Mouse (Mus musculus): Measurements from ENCODE around the gene Asz1.

Gene Asz1

DNA sequence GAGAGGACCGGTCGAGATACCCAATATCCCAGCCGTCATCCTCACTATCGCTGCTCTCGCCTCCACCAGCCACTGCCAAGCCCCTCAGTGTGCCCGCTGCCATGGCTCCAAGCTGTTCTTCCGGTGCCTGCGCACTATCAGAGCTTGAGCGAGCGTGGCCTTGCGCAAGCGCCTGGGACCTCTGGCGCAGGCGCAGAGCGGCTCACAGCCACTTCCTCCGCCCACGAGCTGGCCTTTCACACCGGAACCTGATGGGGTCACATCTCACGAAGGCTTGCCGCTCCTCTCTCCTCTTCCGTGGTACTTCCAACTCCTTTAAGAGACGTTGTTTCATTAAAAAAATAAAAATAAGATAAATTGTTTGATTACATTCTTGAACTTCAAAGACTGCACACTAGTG lies at the start of gene Asz1:
Gene Asz1 (minus strand): TSS at position 128 of the 400 bp plus-strand sequence.
- no peak for DNase-seq (ENCODE audit: low spot score in 2 of 2)

DNA sequence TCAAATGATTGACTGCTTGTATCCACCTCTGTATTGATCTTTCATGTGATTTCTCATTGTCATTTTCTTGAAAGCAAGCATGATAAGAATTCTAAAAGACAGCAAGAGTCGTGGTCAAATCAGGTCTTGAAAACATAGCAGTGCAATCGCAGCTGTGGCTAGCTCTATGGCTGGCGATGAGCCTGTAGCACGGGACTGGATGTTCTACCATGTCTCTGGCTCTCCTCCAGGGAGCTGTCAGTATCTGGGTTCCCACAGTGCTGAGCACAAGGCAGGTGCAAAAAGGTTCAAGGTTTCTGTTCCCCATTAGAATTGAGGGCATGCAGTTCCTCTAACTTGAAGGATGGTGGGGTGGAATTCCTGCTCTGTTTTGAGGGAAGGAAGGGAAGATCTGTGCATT lies 44.2 kb upstream of the Asz1 start:
- no peak for DNase-seq (ENCODE audit: low spot score in 2 of 2)

DNA sequence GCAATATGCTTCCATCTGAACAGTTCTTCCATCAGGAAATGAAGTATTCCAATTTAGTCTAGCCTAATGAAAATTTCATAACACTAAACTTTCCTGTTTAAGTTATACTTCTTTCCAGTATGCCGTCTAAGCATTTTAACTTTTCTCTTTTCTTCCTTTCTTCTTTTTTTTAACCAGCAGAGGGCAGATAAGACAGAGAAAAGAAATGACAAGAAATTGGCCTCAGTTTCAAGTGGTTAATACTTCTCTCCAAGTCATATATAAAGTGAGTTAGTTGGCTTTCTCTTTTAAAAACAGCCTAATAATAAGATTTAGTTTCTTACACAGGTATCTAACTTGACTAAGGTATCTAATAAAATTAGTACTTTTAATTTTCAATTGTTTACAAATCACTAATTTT lies 26.4 kb upstream of the Asz1 start:
- no peak for DNase-seq (ENCODE audit: low spot score in 2 of 2)

DNA sequence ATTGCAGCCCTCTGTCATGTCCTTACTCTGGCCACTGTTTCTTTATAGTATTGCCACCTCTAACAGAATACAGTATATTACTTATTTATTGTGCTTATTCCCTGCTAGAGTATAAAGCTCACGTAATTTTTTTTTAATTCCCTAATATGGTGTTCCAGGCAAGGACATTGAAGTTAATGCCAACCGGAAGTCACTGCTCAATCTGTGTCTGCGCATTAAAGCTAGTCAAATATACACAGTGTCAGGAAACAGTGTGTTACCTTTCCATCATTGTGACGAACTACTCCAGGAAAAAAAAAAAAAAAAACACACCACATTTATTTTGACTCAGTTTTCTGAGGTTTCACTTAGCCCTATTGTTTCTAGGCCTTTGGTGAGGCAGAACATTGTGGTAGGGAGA lies 19.2 kb upstream of the Asz1 start:
- DNase-seq (ENCODE audit: low spot score in 2 of 2): no peak

DNA sequence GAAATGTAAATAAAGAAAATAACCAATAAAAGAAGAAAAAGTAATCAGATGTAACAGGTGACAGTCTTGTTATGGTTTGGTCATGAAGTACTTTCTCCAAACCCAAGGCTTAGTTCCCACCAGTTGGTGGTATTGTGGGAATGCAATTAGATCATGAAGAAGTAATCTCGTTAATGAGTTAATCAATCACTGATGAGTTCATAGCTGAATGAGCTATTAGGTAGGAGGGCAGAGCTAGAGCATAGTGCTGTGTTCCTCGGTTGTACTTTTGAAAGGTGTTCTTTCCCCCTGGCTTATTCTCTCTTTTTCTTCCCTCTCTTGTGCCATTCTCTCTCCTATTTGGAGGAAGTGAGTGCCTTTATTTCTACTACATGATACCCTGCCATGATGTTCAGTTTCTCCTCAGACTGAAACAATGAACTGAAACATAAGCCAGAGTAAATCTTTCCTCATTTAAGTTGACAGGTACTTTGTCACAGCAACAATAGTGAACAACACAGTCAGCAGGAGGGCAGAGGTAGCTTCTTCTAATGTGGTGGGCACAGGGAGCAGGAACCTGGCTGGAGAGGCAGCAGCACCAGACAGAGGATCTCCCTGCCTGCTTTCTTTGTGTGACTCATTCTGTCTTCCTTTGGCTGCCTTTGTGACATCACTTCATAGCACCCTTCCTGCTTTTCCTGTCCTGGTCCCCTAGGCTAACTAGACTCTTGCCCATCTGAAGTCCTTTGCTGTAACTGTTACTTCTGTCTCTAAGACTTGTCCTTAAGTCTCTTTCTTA lies 18.5 kb upstream of the Asz1 start:
- no peak for DNase-seq (ENCODE audit: low spot score in 2 of 2)

DNA sequence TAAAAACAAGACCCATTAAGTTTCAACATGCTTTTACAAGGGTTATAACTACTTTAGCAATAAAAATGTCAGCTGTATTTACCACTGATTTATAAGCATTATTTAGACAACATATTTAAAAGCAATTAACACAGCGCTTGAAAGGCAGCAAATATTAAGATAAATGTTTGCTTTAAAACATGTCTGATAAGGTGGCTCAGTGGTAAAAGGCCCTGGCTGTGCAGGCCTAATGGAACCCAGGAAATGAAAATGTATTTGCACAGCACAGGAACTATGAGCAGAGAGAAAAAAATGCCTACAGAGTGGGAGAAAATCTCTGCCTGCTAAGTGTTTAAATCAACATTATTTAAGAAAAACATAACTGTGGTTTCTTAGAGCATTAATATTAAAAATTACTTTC lies 12.0 kb downstream of the Asz1 start:
- no peak for DNase-seq (ENCODE audit: low spot score in 2 of 2)

DNA sequence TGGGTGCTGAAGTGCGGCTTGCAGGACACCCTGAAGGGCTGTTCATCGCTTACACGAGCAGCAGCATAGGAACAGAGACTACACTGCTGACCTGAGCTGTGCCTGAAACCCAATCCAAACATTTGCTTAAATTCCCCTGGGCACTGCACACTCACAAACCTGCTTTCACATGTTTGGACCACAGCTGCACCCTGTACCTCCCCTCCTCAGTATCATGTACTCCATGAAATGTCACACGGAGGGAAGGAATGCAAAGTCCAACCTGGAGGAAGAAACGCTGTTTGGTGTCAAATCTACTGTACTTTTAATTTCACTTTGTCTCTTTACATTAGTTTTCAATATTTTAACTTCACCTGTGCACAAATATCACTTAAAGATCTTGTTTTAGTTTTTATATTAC lies 19.8 kb downstream of the Asz1 start:
- DNase-seq (ENCODE audit: low spot score in 2 of 2): no peak

DNA sequence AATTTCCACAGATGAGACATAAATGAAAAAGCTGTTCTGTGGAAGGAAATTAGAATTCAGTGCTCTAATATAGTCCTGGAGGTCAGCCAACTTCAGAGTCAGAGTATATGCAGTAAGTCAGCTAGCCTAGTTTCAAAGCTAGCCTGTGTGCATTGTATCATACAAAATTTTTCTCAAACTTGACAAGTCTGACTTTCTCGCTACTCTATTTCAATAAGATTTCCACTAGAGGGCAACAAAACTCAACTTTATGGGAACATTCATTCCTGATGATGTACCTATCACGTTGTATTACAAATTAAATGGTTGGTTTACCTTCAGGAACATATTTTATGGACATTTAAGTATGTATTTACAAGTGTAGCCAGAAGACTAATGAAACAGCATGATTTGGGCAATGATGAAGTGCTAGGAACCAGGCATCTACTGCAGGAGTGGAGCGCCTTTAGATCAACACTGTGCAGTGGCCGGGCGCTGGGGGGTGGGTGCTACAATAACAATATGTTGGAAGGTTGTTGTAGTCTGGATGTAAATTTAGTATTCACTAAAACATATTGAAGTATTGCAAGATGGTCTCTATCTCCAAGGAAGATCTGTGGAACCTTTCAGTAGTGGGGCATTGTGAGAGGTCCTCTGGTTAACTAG lies 21.6 kb downstream of the Asz1 start:
- DNase-seq (ENCODE audit: low spot score in 2 of 2): no peak

DNA sequence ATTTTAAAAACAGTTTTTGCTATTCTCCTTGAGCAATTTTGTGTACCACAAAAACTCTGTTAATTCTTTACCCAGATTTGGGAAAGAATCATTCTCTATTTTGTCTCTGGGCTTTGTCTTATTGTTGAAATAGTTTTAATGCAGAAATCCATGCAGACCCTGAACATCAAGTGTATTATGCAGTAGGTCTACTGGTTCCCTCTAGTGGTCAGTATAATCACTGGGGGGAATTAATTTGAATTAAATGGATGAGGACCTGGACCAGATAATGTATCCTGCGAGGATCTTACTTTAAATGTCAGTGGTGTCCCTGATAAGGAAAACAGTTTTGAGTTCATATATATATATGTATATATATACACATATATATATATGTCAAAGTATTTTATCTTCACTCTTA lies 30.2 kb downstream of the Asz1 start:
- no peak for DNase-seq (ENCODE audit: low spot score in 2 of 2)

DNA sequence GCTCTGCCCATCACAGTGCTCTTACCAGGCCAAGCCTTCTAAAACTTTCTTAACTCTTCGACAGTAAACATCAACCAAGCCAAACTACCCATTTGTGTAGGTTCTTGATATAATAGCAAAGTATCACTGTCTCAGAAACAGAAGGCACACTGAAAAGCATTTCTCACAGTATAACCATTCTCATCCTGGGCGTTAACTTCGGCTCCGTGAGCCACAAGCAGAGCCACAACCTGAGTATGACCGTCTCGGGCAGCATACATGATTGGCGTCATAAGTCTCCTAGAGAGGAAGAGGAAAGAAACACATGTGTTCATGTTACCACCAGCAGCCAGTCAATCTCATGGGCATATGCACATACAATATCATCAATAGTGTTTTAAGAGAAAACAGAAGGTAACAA lies 31.9 kb downstream of the Asz1 start:
- no peak for DNase-seq (ENCODE audit: low spot score in 2 of 2)

DNA sequence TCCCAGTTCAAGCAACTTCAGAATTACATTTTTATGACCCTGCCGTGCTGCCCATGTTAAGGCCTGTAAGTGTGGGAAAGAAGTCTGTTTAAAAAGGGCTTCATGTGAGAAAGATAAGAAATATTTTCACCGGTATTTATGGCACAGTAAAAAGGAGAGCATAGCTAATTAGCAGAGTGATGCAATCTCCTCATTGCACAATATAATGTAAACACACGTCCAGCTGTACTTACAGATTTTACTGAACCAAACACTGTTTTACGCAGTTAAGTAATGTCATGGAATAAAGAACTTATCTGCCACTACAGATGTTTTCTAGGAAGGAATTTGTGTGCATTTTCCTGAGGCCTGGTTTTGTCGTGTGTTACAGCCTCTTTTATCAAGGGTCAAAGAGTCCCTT lies 32.3 kb downstream of the Asz1 start:
- no peak for DNase-seq (ENCODE audit: low spot score in 2 of 2)

DNA sequence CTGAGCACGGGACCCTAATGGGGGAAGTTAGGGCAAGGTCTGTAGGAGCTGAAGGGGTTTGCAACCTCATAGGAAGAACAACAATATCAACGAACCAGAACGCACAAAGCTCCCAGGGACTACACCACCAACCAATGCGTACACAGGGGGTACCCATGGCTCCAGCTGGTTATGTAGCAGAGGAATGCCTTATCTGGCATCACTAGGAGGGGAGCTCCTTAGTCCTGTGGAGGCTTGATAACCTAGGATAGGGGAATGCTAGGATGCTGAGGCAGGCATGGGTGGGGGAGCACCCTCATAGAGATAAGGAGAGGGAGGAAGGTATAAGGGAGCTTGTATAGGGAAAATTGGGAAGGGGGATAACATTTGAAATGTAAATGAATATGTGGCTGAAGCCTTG lies 51.0 kb downstream of the Asz1 start:
- DNase-seq (ENCODE audit: low spot score in 2 of 2): no peak

DNA sequence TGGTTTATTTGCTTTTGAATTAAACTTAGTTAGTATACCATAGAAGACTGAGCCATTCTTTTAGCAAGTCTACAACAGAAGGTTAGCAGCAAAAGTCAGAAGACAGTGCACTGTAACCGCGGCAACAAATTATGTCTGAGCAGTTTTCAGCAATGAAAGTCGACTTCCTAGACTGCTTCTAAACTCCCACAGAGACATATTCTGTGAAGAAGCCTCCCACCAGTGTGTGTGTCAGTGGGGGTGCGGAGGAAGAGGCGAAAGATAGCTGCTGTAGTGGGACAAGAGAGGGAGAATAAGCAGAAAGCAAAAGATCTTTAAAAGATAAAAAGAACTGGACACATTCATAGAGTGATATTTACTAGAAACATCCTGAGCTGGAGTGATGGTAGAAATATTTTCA lies 57.2 kb downstream of the Asz1 start:
- no peak for DNase-seq (ENCODE audit: low spot score in 2 of 2)

DNA sequence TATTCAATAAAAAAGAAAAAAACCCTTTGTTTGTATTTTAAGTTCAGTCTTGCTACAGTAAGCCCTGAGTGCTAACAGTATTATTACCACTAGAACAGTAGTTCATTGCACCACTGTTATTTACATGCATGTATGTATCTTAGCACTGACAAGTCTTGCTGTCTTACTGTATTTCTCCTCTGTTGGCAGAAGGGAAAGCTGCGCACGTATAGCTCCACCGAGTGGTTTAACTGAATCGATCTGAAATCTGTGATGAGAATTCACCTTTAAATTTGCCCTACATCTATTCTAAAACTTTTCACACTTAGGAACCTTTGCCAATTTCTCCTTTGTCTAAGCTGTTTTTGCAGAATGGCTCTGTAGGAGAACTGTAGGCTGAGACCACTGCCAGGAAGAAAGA lies 64.6 kb downstream of the Asz1 start:
- DNase-seq (ENCODE audit: low spot score in 2 of 2): no peak

DNA sequence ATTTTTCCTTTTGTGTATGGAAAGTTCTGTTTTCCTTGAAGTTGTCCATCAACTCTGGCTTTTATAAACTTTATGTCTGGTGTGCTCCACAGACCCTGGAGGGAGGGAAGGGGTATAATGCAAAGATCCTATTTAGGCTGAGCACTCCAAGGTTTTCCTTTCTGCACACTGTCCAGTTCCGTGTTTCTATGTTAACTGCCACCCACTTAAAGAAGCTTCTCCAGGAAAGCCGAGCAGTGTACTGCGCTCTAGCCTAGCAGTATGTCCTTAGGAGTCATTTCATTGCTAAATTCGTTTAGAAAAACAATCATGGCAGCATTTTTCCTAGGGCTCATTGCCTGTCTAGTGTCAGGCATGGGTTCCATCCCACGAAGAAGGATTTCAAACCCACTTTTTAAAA lies 65.7 kb downstream of the Asz1 start:
- DNase-seq (ENCODE audit: low spot score in 2 of 2): no peak

DNA sequence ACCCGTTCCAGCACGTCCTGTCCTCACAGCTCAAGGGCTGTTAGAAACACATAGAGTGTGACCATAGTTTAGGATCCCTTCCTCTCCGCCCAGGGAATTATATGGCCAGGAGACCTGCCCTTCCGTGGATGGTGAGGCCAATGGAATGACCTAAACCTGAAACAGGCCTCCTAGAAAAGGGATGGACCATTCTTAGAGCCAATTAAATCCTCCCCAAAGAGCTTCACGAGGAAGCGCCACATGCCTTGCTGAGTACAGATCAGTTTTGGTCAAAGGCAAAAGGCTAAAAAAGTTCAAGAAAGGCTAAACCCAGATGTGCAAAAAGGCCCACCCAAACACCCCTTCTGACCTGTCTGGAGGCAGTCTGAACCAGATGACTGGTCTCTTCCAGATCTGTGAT lies 76.6 kb downstream of the Asz1 start:
- no peak for DNase-seq (ENCODE audit: low spot score in 2 of 2)

DNA sequence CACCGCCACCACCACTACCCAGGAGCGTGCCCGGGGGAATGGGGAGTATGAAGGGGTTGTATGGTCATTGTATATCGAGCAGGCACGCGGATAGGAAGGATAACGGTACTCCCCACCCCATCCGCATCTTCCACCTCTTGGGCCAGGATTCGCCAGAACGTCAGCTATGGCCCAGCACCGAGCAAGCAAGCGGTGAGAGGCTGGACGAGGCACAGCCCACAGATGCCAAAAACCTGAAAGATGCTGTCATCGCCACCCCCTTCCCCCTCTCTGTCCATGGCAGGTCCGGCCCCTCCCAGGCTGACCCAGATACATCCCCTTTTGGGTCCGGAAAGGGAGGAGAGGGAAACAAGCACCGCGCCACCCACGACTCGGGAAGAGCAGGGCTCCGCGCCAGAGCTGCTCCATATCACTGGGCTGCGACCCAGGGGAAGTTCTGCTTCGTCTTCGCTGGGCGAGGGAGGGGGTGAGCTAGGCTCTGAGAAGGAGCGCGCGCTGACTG lies 77.3 kb downstream of the Asz1 start:
- peak; percentile 52 to 67 for DNase-seq (ENCODE audit: low spot score in 2 of 2)

DNA sequence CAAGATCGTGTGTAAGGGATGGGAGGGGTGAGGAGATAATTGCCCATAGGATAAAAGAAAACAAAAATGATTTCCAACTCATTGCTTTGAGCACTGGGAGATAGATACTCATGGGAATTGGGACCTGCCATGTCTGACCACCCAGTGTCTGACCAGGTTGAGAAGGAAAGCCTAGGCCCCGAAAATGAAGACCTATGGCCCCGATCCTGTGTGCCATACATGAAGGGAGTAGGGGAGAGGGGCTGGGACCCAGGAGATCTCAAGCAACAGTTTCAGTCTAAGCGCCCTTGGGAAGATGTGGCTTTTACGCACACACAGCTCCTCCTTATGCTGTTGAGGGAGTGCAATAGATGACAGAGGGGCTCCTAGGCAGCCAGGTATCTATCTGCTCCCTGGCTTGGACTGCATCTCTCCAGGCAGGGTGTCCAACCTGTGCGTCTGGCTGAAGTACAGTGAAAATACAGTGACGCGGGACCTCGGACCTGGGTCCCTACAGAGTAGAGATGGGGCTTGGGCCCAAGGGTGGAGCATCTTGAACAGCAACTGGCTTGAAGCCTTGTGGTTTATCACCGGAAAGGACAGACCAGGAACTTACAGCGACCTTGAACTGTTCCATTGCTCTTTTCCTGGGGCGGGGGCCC lies 77.9 kb downstream of the Asz1 start:
- peak; percentile 5 to 16 for DNase-seq (ENCODE audit: low spot score in 2 of 2)

DNA sequence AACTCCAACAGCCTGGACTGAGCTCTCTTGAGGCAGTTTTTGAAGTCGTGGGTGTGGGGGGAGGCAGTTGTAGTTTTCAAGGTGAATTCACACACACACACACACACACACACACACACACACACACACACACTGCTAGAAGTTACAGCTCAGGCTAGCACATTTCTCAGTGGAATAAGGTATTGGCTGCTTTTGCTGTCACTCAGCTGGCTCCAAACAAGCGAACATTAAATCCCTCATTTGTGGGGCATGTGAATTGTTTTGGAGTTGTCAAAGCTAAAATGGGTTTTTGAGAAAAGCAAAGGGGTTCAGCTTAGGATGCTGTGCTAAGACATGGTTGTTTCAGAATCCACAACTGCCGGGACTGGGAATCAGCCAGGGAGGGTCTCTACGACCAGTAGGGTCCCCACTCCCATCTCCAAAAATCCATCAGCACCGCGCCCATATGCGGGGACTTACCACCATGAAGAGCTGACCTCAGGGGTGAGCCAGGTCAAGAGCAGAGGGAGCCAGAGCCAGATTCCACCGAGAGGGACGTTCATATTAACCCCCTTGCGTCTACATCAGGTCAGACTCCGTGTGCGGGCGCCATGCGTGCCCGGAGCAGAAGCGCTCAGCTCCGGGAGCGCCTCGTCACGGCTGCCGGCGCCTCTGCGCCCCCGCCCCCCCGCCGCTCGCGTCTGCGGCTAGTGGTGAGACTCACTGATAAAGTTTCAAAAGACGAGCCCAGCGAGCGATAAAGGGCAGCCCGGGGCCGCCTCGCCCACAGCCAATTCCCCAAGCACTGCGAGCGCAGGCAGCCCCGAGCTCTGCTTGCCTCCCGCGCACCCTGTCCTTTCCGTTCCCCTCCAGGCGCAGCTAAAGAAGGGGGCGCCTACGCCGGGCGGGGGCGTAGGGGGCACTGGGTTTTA lies 78.9 kb downstream of the Asz1 start, which contains the start of gene Wnt2:
Gene Wnt2 (minus strand): TSS at position 840 of the 911 bp plus-strand sequence.
- DNase-seq (ENCODE audit: low spot score in 2 of 2): peak; percentile 16 to 22

DNA sequence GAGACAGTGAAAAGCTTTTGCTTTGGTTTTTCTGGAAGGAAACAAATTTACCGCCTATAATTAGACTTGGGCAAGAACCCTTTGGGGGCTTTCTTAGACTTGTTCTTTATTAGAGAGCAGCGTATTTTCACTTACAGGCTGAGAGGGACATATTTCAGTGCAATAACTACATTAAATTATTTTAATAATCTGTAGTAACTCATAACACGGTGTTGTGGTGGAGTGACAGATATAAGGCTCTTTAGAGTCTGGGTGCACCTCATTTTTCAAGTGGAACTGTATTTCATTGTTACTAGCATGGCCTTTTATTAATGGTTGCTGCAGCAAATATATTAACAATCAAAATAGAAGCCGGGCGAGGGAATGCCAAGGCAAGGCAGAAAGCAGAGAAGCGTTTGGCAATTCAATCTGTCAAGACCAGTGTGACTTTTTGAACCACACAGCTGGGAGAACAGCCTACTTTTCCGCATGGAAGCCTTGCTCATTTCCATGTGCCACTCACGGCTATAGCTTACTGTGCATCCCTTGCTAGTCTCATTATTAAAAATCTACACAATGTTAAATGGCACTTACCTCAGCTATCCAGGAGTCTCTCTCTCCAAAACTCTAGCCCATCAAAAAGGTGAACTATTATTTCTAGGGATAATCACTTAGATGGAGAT lies 84.6 kb downstream of the Asz1 start:
- no peak for DNase-seq (ENCODE audit: low spot score in 2 of 2)

DNA sequence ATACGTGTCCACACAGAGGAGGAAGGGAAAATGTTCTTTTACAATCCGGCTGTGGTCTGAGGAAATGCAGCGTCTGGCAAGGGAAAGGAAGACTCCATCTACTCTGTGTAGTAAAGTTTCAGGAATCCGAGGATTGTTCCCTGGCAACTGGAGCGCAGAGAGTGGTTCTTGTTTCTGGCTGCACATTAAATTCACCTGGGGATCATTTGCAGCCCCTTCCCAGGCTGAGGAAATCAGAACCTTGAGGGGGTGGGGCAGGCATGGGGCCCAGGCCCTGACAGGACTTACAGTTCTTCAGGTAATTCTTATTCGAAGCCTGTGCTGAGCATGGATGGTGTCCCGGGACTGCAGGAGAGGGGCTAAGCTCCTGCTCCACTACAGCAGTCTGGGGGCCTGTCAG lies 95.5 kb downstream of the Asz1 start:
- DNase-seq (ENCODE audit: low spot score in 2 of 2): no peak

All from urinary bladder, postnatal 36 days (tissue).